Mouse (Mus musculus) urinary bladder, postnatal 0 days (tissue): Measurements from ENCODE around the gene Olfr1369-ps1. TPM values are rescaled to one million over a fixed set of nuclear protein-coding genes. Genes with fewer than 3 reads are reported as not detected.

Source experiments
- polyA plus RNA-seq: library from polyadenylated mRNA; unstranded; fragments of >200 nt; fragmentation: Nextera tagmentation; extraction: Ambion mirVana; gene quantifications from 2 replicates; pipeline ENCODE4 v1.2.1, GENCODE M21; 2015

The Olfr1369-ps1 gene
- not detected in 2 replicates for polyA plus RNA-seq

DNA sequence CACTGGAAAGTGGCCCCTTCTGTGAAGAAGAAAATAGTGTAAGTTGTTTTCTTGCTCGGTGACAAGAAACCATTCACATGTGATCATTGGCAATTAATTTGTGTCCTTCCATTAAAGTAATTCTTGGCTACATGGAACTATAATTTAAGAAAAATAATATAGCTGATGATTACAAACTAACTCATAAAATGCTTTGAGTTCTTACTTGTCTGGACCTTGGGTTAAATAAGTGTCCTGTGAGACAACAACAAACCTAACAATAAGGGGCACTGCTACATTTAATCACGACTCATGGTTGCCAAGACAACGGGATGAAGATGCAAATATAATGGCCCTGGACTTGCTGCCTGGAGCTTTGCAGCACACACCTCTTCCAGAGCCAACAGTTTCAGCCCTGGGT is at the start of gene Olfr1369-ps1:
Gene Olfr1369-ps1 (plus strand): TSS at position 301 of the 400 bp plus-strand sequence.

DNA sequence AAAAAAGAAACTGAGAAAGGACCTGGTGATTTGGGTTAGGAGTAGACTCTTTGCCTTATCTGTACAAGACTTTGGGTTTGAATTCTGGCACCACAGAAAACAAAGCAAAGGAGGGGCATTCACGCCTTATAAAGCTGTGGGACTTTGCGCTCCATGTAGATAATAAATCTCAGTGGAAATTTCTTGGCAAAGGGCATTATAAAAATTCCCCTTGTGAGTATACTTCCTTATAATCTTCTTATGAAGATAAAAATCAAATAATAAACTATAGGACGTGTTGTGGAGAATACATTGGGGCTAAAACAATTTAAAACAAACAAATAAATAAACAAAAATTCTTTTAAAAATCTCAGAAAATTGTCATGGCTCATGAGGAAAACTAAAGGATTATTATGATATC is 36.4 kb upstream of the Olfr1369-ps1 start, which contains the start of gene Olfr1370:
Gene Olfr1370 (minus strand): TSS at position 101 of the 400 bp plus-strand sequence.

DNA sequence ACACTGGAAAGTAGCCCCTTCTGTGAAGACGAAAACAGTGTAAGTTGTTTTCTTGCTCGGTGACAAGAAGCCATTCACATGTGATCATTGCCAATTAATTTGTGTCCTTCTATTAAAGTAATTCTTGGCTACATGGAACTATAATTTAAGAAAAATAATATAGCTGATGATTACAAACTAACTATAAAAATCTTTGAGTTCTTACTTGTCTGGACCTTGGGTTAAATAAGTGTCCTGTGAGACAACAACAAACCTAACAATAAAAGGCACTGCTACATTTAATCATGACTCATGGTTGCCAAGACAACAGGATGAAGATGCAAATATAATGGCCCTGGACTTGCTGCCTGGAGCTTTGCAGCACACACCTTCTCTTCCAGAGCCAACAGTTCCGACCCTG is 18.1 kb downstream of the Olfr1369-ps1 start, which contains the start of gene Olfr263:
Gene Olfr263 (plus strand): TSS at position 301 of the 400 bp plus-strand sequence.

DNA sequence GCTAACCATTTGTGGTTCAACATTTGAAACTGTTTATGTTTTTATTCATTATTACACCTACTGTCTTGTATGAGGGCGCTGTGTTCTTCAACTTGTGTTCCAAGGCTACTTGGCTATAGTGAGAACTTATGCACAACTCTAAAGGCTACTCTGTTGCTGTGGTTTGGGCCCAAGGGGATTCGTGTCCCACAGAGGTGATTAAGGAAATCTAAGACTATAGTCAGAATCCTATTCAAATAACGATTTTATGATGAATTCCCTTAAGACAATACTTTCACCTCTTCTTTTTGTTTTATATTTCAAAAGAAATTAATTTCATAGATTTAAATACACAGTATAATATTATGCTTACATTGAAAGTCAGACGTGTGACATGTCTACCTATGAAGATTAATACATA is 34.5 kb downstream of the Olfr1369-ps1 start, which contains the start of gene Olfr1368:
Gene Olfr1368 (minus strand): TSS at position 101 of the 400 bp plus-strand sequence.

Other genes with a start within 250 kb of the Olfr1369-ps1 start
- gene Olfr1370, start 36.5 kb upstream of the Olfr1369-ps1 start, polyA plus RNA-seq = not detected in 2 replicates
- not detected in 2 replicates for gene Olfr263, start 18.2 kb downstream of the Olfr1369-ps1 start, polyA plus RNA-seq
- gene Olfr1368, start 34.4 kb downstream of the Olfr1369-ps1 start, polyA plus RNA-seq = not detected in 2 replicates
- gene Trim27, start 68.0 kb downstream of the Olfr1369-ps1 start, polyA plus RNA-seq = 65.5 and 66.4 TPM in 2 replicates
- gene Gpx5, start 181.2 kb downstream of the Olfr1369-ps1 start, polyA plus RNA-seq = not detected in 2 replicates
- gene Gpx6, start 200.6 kb downstream of the Olfr1369-ps1 start, polyA plus RNA-seq = not detected in 2 replicates
- gene Olfr1367, start 235.4 kb downstream of the Olfr1369-ps1 start, polyA plus RNA-seq = not detected in 2 replicates